Mouse (Mus musculus): Measurements from ENCODE around the gene Maml3. TPM values are rescaled to one million over a fixed set of nuclear protein-coding genes. Genes with fewer than 3 reads are reported as not detected.

The Maml3 gene
- total RNA-seq (2021): 1 to 10 TPM; 7.1 TPM

DNA sequence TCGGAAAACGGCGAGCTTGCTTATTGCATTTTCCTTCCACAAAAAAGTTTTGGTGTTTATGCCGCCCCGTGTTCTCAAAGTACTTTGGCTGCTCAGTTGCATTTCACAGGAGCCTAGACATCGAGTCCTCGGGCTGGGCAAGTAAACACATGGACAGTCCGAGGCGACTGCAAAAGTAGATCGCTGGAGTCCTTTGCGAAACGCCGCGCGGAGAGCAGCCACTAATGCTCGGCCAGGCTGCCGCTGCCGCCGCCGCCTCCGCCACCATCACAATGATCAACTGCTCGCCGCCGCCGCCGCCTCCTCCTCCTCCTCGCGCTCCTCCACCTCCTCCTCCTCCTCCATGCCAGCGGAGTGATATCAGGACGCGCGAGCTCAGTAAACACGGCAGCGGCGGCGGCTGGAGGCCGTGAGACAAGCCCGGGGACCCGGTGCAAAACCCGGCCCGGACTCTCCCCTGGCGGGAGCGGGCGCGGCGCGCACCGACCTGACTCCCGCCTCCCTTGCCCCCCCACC is at the start of gene Maml3:
Gene Maml3, minus strand, starts transcription at position 441 of the 516 bp plus-strand sequence.
- DNase-seq: peak; percentile 94

- no peak for DNase-seq
These were observed 46.3 kb upstream of the Maml3 start for GRCm38 (mm10) chr3:52151155-52151554.

DNA sequence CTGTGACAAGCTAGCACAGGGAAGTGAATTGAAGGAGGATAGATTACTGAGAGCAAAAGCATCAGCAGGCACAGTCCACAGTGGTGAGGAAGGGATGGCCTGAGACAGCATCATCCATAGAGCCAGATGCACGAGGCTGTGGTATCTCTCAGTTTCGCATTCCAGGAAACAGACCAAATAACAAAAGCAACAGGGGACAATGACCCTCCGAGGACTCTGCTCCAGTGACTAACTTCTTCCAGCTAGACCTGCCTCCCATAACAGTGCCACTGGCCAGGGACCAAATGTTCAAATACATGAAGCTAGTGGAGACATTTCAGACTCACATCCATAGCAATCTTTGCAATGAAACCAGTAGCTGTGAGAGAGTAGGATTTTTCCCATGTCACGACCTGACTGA is 43.4 kb upstream of the Maml3 start:
- peak; percentile 10 for DNase-seq

- no peak for DNase-seq
These were observed 40.0 kb upstream of the Maml3 start for GRCm38 (mm10) chr3:52144776-52145460.

GRCm38 (mm10) chr3:52143017-52143416 is 38.1 kb upstream of the Maml3 start:
- DNase-seq: peak; percentile 6

- peak; percentile 54 for DNase-seq
These were observed 35.3 kb upstream of the Maml3 start for GRCm38 (mm10) chr3:52140162-52140561.

DNA sequence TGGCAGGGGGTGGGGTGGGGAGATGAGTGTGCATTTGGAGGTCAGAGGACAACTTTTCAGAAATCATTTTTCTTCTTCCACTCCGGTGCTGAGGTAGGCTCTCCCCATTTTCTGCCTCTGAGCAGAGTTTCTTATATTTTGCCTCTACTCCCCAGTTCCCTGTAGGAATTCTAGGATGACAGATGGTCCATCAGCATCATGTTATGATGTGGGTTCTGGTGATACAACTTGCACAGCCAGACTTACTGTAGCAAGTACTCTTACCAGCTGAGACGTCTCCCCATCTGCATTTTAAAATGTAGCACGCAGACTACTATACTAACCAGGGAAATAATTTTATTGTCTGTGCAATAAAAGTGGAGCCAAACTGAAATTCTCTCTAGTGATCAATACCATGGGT is 20.5 kb upstream of the Maml3 start:
- no peak for DNase-seq

DNA sequence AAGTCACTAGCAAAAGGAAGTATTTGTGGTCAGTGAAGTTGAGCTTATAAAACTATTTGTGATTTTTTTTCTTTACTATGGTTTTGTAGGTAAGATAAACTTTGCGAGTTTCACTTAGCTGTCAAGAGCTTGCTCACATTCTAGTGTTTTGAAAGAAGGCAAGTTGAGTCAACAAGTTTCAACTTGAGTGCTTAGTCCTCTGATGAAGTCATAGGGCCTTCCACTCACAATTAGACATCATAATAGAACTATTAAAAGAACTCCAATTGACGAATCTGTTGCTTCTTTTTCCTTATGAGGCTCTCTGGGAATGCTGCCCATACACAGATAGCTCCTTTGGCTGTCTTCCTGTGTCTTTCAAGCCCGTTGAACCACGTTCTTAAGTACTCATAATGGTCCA is 16.0 kb upstream of the Maml3 start:
- DNase-seq: no peak

- no peak for DNase-seq
These were observed 14.3 kb upstream of the Maml3 start for GRCm38 (mm10) chr3:52119216-52119615.

- no peak for DNase-seq
These were observed 10.5 kb upstream of the Maml3 start for GRCm38 (mm10) chr3:52115421-52115820.

- DNase-seq: no peak
These were observed 3.2 kb upstream of the Maml3 start for GRCm38 (mm10) chr3:52108027-52108426.

DNA sequence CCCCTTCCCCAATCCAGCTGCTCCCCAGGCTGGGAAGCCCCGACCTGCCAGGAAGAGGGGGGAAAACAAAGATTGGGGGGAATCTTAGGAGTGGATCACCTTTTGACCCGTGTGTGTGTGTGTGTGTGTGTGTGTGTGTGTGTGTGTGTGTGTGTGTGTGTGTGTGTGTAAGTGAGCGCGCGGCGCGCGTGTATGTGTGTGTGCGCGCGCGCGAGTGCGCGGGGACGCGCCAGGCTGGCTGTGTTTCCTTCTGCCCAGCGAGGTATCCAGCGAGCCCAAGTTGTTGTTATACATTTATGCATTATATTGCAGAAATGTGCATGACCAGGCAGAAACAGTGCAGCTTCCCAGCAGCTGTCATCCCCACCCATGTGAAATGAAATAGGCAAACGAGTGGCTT is 280 bp upstream of the Maml3 start:
- no peak for DNase-seq

DNA sequence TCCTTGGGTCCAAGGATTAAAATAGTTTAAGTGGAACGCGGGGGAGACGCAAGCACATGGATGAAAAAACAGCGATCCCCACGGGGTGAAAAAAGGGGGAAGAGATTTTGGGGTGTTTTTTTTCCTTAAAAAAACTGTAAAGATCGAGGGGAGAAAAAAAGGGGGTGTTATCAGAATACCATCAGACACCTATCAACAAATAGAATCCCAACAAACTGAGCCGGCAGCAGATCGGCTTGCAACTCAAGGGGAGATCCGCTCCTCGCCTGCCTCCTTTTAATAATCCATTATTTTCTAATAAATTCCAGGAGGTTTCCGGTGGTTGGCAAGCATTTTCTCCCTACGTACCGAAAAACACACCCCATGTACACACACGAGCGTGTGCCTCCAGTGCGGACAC is 668 bp downstream of the Maml3 start:
- DNase-seq: no peak

- peak; percentile 57 for DNase-seq
These were observed 1.2 kb downstream of the Maml3 start for GRCm38 (mm10) chr3:52103531-52104181.

DNA sequence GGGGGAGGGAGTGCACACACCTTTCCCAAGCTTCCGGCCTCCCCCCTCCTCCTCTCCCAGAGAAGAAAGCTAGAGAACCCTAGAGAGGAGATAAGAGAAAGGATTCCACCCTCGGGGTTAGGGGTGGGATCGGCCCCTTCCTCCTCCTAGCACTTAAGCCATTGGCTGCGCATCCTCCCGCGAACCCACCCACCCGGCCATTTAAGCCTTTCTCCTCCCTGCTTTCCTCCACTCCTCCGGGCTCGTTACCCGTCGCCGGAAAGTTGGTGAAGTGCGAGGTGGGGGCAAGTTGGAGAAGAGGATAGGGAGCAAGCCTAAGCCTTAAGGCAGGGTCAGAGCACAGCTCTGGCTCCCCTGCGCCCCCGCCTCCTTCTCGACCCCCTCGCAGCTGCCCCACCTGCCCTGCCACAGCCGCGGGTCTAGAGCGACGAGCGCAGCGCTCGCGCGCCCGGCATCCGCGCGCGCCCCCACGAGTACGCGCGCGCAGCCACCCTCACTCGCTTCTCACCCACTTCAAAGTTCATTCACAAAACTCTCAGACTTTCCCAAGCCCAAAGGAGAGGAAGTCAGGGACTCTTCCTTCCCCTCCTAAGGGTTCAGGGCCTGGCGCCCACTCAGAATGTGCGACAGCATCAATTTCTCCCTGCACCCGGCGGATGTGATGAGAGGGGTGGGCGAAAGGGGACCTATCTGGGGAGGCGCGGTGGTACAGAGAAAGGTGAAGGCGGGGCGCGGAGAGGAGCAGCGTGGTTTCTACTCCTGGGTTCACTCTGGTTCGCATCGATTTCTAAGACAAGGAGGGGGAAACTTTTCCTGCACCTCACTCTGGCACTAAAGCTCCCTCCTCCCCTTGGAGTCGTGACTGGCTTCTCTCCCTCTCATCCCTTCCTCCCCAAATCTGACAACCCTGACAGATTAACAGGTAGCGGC is 2.0 kb downstream of the Maml3 start:
- peak; percentile 79 for DNase-seq

DNA sequence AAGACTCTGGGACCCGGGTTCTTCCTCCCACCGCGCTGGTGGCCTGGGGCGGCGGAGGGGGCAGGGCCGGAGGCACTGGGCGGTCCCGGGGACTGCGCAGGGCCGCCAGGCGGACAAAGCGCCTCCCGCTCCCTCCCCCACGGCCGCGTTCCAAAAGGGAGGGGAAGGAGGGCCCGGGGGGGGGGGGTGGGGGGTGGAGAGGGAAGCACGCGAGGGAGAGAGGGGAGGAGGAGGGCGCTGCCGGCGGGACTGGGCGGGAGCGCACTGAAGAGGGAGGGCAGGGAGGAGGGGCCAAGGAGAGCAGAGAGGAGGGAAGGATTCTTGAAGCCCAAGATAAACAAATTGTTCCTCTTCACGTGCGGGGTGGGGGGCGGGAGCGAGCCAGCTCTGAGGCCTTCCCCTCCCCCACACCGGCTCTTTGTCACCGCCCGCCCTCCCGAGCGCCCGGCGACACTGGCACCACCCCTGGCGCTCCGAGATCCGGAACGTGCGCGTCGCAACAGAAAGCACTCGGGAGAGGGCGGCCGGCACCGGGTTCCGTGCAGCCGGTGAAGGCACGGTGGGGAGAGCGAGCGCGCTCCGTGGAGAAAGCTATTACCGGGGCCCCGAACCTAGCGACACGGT is 2.8 kb downstream of the Maml3 start:
- peak; percentile 96 for DNase-seq

GRCm38 (mm10) chr3:52101401-52101976 is 3.4 kb downstream of the Maml3 start:
- DNase-seq: no peak

DNA sequence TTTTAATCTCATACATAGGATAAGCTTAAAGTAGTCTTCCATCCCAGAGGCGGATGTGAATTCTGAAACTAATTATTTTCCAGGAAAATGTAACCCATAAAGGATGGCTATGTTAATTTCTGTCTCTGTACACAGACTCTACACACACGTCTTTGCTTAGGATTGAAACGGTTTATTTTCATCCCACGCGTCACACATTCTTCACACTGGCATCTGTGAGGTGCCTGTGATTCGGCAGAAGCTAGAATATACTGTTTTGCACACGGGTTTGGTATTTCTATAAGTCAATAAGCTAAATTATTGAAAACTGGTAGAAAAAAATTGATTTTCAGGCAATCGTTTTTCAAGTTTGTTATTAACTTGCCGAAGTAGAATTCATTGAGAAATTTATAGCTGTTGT is 4.0 kb downstream of the Maml3 start:
- no peak for DNase-seq

GRCm38 (mm10) chr3:52100306-52100705 is 4.6 kb downstream of the Maml3 start:
- no peak for DNase-seq

DNA sequence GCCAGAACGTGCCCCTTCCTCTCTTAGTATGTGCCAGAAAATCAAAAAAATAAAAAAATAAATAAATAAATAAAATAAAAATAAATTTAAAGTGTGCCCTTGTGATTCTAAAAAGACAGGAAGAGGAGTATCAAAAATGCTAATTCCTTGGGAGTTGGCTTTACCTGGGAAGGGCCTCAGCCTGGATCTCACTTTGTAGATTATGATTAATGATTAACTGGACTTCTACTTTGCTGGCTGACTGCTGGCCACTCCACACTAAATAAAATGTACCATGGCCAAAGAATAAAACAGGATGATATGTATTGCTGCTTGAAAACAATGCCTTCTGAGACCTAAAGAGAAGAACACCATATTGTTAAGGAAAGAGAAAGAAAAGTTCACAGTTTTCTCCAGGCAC is 5.6 kb downstream of the Maml3 start:
- DNase-seq: no peak

GRCm38 (mm10) chr3:52091261-52091797 is 13.5 kb downstream of the Maml3 start:
- DNase-seq: no peak
